Mouse (Mus musculus): ENCODE data around the gene Uqcrc1. TPM values are rescaled to one million over a fixed set of nuclear protein-coding genes. Genes with fewer than 3 reads are reported as not detected.

Uqcrc1 gene
- total and polyA plus RNA-seq, 2 experiments from 2014 or later: 1,707 to 1,782 TPM

DNA sequence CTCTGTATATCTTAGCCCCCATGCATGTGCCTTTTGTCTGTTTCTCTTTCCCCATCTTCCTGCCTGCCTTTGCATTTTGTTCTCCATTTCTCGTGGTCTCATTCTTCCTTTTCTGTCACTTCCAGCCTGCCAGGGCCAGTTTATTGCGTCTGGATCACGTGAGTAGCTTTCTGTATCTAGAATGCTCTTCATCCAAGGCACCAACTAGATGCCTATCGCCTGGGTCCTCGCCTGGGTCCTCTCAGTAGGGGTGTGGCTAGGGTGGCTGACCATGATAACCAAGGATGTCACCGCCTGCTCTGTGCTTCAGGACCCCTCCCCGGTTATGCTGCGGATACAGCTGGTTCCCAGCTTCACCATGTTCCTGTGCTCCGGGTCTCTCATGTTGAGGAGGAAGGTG is 46.8 kb downstream of the Uqcrc1 start:
- ATAC-seq (ENCODE audit: insufficient read depth, low read depth): no peak
- Histone ChIP-seq H3K4me3 (ENCODE audit: low read depth, low read length) (no peak overlapping the region), H3K9ac (replicated peaks; ENCODE audit: low read depth, low read length) (no peak overlapping the region), H3K27ac (ENCODE audit: low read depth) (no peak overlapping the region), H3K4me2 (ENCODE audit: low read depth, low read length) (no peak overlapping the region), H3K27me3 (ENCODE audit: control insufficient read depth, insufficient read depth, low read length) (no peaks in the 10 kb centered on the region), H3K4me1 (ENCODE audit: control insufficient read depth, insufficient read depth) (peaks cover 4% of the 10 kb centered on the region; the same call in 1 of the 2 replicates), H3K36me3 (replicated peaks; ENCODE audit: control insufficient read depth, insufficient read depth, low read length) (no peaks in the 10 kb centered on the region), H3K9me3 (replicated peaks; ENCODE audit: control insufficient read depth, low read length) (no peaks in the 10 kb centered on the region)
- DNase-seq (ENCODE audit: low spot score): no peak
- WGBS: 64% methylated on average over 9 of the region's 9 CpGs
- no peak for TF ChIP-seq CTCF (IDR thresholded peaks at IDR 0.05; ENCODE audit: low read depth)
- TF ChIP-seq EP300 (IDR thresholded peaks at IDR 0.05; ENCODE audit: low read depth): no peak

DNA sequence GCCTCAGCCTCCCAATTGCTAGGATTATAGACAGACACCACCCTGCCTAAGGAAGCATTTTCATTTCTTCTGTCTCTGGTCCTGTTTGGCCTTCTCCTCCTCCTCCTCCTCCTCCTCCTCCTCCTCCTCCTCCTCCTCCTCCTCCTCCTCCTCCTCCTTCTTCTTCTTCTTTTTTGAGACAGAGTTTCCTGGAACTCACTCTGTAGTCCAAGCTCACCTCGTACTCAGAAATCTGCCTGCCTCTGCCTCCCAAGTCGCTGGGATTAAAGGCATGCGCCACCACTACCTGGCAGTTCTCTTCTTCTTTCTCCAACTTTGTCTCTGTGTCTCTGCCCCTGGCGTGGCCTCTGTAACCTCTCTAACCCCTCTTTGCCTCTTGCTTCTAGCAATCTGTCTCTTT is 49.3 kb downstream of the Uqcrc1 start, which contains the start of gene Ucn2:
Ucn2 (plus strand) TSS at position 301 of the 400 bp plus-strand sequence.
- Histone ChIP-seq H3K9ac (replicated peaks; ENCODE audit: low read depth, low read length) (no peak within 1 kb of the TSS), H3K4me2 (ENCODE audit: low read depth, low read length) (no peak within 1 kb of the TSS), H3K4me3 (ENCODE audit: low read depth, low read length) (no peak within 1 kb of the TSS), H3K9me3 (replicated peaks; ENCODE audit: control insufficient read depth, low read length) (no peaks in the 10 kb centered on the region), H3K4me1 (ENCODE audit: control insufficient read depth, insufficient read depth) (peaks cover 28% of the 10 kb centered on the region), H3K36me3 (replicated peaks; ENCODE audit: control insufficient read depth, insufficient read depth, low read length) (no peaks in the 10 kb centered on the region), H3K27me3 (ENCODE audit: control insufficient read depth, insufficient read depth, low read length) (no peaks in the 10 kb centered on the region), H3K27ac (ENCODE audit: low read depth) (no peak within 1 kb of the TSS)
- no peak for TF ChIP-seq EP300 (IDR thresholded peaks at IDR 0.05; ENCODE audit: low read depth)
- no peak for TF ChIP-seq CTCF (IDR thresholded peaks at IDR 0.05; ENCODE audit: low read depth)
- DNase-seq (ENCODE audit: low spot score) (no peak), ATAC-seq (ENCODE audit: insufficient read depth, low read depth) (no peak)
- WGBS: 77% methylated on average over 4 of the region's 4 CpGs

DNA sequence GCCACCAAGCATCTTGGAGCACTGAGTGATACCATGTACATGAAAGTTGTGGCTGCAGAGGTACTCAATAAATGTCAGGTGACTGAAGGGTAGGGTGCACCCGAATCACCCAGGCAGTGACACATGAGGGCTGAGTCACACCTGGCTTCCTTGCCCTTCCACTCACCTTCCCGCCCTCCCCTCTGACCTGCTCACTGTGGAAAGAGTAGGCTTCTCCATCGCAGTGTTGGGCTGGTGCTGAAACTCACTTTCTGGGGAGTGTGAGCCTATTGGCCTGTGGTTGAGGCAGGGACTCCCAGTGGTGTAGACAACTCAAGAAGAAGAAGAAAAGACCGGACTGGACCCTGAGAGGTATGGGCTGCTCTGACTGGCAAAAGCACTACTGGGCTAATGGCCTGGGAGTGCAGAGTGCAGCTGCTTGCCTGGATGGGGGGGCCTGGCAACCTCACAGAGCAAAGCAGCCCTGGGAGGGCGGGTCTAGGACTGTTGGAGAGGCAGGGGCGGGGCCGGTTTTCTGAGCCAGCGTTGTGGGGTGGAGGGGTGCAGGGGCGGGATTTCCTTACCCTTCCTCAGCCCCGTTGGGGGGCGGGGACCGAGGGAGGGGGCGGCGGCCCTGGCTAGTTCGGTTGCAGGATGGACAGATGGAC is 51.4 kb downstream of the Uqcrc1 start:
- no peaks in the 10 kb centered on the region for H3K27me3 ChIP-seq (ENCODE audit: control insufficient read depth, insufficient read depth, low read length)
- WGBS: 24% methylated on average over 15 of the region's 15 CpGs
- no peaks in the 10 kb centered on the region for H3K36me3 ChIP-seq (replicated peaks; ENCODE audit: control insufficient read depth, insufficient read depth, low read length)
- TF ChIP-seq EP300 (IDR thresholded peaks at IDR 0.05; ENCODE audit: low read depth) (no peak), CTCF (IDR thresholded peaks at IDR 0.05; ENCODE audit: low read depth) (no peak)
- H3K9me3 ChIP-seq (replicated peaks; ENCODE audit: control insufficient read depth, low read length): no peaks in the 10 kb centered on the region
- DNase-seq (ENCODE audit: low spot score) (no peak), ATAC-seq (ENCODE audit: insufficient read depth, low read depth) (no peak)
- no peak overlapping the region for H3K9ac ChIP-seq (replicated peaks; ENCODE audit: low read depth, low read length)
- no peak overlapping the region for H3K27ac ChIP-seq (ENCODE audit: low read depth)
- peak overlapping the region; percentile 43 for H3K4me2 ChIP-seq (ENCODE audit: low read depth, low read length)
- 0 out of 2 replicates have a peak overlapping the region, but pooled peaks have one; percentile 9 for H3K4me3 ChIP-seq (ENCODE audit: low read depth, low read length)
- peaks cover 34% of the 10 kb centered on the region for H3K4me1 ChIP-seq (ENCODE audit: control insufficient read depth, insufficient read depth)

DNA sequence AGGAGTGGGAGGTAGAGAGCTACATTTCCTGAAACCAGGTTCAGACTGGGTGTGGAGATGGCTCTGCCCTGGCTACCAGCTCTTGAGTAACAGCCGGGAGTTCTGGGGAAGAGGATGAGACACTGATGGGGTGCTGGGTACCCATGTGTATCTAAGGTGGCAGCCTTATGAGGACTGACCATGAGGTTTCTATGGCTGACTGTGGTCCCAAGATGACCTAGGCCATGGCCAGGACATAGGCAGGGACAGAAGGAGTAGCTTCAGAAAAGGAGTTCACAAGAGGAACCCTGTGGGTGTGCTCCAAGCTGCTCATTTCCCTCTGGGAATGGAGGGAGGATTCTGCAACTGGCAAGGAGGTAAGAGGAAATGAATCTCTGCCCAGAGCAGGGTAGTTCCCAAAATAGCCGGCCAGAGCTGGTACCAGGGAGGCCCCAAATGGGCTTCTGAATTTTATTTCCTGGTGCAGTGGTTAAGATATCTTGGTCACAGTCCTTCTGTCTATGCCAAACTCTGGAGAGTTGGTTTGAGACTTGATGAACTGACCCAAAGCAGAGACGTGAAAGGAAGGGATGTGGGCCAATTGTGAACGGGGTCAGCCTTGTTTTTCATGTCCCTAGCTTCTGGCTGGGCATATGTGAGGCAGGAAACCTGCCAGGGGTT is 53.5 kb downstream of the Uqcrc1 start:
- 40% methylated on average over 4 of the region's 4 CpGs for WGBS
- Histone ChIP-seq H3K4me3 (ENCODE audit: low read depth, low read length) (no peak overlapping the region), H3K27me3 (ENCODE audit: control insufficient read depth, insufficient read depth, low read length) (no peaks in the 10 kb centered on the region), H3K4me2 (ENCODE audit: low read depth, low read length) (no peak overlapping the region), H3K9ac (replicated peaks; ENCODE audit: low read depth, low read length) (no peak overlapping the region), H3K4me1 (ENCODE audit: control insufficient read depth, insufficient read depth) (peaks cover 34% of the 10 kb centered on the region), H3K36me3 (replicated peaks; ENCODE audit: control insufficient read depth, insufficient read depth, low read length) (no peaks in the 10 kb centered on the region), H3K27ac (ENCODE audit: low read depth) (peak overlapping the region; percentile 93), H3K9me3 (replicated peaks; ENCODE audit: control insufficient read depth, low read length) (no peaks in the 10 kb centered on the region)
- ATAC-seq (ENCODE audit: insufficient read depth, low read depth): no peak
- TF ChIP-seq CTCF (IDR thresholded peaks at IDR 0.05; ENCODE audit: low read depth) (no peak), EP300 (IDR thresholded peaks at IDR 0.05; ENCODE audit: low read depth) (no peak)
- DNase-seq (ENCODE audit: low spot score): no peak

DNA sequence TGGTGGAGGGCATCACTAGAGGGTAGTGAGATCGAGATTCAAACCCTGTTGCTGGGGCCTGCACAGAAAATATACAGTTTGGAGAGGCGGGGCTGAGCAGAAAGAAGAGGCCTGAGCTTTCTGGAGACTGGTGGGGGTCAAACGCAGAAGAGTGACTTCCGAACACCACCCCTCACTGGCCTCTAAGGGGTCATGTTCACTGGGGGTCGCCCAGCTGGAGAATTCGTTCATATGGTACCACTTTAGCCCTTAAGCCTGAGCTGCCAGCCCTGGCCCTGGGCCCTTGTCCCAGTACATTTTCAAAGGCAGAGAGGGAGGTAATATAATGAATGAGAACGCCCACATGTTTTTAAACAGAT is 54.0 kb downstream of the Uqcrc1 start:
- no peaks in the 10 kb centered on the region for H3K36me3 ChIP-seq (replicated peaks; ENCODE audit: control insufficient read depth, insufficient read depth, low read length)
- WGBS: 78% methylated on average over 7 of the region's 7 CpGs
- peaks cover 34% of the 10 kb centered on the region for H3K4me1 ChIP-seq (ENCODE audit: control insufficient read depth, insufficient read depth)
- peak overlapping the region; percentile 93 for H3K27ac ChIP-seq (ENCODE audit: low read depth)
- no peaks in the 10 kb centered on the region for H3K27me3 ChIP-seq (ENCODE audit: control insufficient read depth, insufficient read depth, low read length)
- ATAC-seq (ENCODE audit: insufficient read depth, low read depth): no peak
- TF ChIP-seq EP300 (IDR thresholded peaks at IDR 0.05; ENCODE audit: low read depth) (no peak), CTCF (IDR thresholded peaks at IDR 0.05; ENCODE audit: low read depth) (no peak)
- no peak for DNase-seq (ENCODE audit: low spot score)
- no peak overlapping the region for H3K4me3 ChIP-seq (ENCODE audit: low read depth, low read length)
- no peaks in the 10 kb centered on the region for H3K9me3 ChIP-seq (replicated peaks; ENCODE audit: control insufficient read depth, low read length)
- no peak overlapping the region for H3K4me2 ChIP-seq (ENCODE audit: low read depth, low read length)
- no peak overlapping the region for H3K9ac ChIP-seq (replicated peaks; ENCODE audit: low read depth, low read length)
